Mouse (Mus musculus) left cerebral cortex, adult 9 months (tissue): ENCODE results near the gene Psmd2.
"Not testable (repeated sequence)": the region's sequence is repeated elsewhere in the genome, so short reads cannot be mapped to it uniquely, and the experiment has no call there.

ENCODE experiments used
- DNase-seq, 2 experiments: peaks; one replicate each; pipeline ENCODE4 v3.0.0; 2022; ENCODE audit warnings: low spot score in 2 of 2

Psmd2 gene

DNA sequence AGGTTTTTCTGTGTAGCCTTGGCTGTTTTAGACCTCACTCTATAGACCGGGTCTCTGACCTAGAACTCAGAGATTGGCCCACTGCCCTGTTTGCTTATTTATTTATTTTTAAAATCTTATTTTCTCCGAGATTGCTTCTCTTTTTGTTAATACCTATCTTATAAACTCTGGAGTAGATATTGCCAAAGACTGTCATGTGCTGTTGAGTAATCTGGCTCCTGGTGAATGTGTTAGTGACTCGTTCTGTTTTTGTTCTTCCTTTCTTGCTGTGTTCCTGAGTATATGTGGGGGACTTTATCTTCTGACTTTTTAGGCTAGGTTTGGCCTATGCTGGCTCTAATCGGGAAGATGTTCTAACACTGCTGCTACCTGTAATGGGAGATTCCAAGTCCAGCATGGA lies 6.2 kb downstream of the Psmd2 start:
- no peak for DNase-seq

- DNase-seq: not testable (repeated sequence)
These were observed 16.6 kb downstream of the Psmd2 start, which contains the start of gene Eif4g1 for GRCm38 (mm10) chr16:20668013-20668412. Eif4g1 (plus strand) TSS chr16:20668313.

DNA sequence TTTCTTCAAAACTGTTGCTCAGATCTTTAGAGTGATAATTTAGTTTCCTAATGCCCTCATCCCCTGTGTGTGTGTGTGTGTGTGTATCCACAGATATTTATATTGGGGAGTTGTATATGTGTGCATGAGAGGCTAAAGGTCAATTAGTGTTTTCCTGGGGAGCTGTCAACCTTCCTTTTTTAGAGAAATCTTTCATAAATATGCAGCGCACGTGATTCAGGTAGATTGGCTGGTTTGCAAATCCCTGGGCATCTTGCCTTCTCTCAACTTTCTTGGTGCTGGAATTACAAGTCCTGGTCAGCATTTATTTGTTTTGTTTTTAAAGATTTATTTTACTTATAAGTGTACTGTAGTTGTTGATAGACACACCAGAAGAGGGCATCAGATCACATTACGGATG lies 18.8 kb downstream of the Psmd2 start:
- DNase-seq: no peak

GRCm38 (mm10) chr16:20671886-20672285 lies 20.4 kb downstream of the Psmd2 start:
- no peak for DNase-seq

DNA sequence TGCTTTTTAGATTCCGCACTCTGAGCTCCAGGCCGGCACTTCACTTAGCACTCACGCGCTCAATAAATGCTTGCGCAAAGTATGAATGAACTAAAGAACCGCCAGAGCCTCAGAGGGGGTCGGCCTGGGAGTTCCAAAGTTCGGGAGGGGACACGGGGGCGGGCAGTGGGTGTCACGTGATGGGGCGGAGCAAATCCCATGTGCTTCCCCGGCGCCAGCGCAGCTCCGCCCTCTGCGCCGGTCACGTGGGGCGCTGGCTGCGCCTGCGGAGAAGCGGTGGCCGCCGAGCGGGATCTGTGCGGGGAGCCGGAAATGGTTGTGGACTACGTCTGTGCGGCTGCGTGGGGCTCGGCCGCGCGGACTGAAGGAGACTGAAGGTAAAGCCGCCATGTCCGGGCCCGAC lies 21.0 kb downstream of the Psmd2 start:
- peak; percentile 92 to 96 for DNase-seq

DNA sequence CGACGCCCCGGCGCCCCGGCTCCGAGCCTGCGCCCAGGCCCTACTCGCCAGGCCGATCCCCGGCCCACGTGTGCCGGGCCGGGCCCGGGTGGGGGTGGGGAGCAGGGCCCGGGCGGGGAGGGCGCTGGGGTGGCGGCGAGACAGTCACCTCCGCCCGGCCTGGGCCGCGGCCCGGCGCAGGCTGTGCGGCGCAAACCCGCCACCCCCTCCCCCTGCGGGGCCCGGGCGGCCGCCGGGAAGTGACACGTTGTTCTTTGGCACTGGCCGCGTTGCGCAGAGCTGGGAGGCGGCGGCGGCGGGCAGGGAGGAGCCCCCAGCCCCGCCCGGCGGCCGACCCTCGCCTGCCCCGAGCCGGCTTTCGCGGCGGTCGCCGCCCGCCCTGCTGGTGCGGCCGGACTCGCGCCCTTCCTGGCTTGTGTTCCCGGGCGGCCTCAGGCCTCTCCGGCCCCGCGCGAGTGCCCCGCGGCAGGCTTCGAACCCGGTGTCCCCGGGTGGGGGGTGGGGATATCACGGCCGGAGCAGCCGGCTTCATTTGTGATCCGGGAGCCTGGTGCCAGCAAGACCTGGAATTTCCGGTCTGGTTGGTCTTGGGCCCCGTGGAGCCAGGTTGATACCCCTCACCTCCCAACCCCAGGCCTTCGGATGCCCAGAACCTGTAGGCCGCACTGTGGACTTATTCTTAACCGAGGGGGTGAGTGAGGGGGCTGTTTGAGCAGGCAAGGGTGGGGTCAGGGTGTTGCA lies 21.7 kb downstream of the Psmd2 start:
- no peak for DNase-seq

- no peak for DNase-seq
These were observed 22.4 kb downstream of the Psmd2 start for GRCm38 (mm10) chr16:20673706-20674303.

DNA sequence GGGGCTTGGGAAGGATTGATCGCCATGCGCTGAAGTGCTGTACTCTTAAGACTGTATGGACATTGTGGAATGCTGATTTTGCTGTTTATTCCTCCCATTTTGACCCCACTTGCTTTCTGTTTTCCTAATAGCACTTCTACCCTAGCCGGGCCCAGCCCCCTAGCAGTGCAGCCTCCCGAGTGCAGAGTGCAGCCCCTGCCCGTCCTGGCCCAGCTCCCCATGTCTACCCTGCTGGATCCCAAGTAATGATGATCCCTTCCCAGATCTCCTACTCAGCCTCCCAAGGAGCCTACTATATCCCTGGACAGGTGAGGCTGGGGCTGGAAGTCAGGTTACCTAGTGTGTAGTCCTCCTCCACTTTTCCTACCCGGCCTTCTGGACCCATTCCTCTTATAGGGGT lies 23.8 kb downstream of the Psmd2 start:
- no peak for DNase-seq

DNA sequence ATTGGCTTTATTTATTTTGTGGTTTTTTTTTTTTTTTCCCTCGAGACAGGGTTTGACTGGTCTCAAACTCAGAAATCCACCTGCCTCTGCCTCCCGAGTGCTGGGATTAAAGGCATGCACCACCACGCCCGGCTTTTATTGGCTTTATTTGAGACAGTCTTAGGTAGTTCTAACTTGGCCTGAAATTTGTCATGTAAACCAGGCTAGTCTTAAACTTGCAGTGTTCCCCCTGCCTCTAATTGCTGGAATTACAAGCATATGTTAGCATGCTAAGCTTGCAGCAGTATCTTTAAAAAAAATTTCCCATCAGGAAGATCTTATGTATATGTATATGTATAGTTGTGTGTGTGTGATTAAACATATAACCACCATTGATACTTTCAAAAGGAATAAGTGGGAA lies 25.2 kb downstream of the Psmd2 start:
- no peak for DNase-seq

GRCm38 (mm10) chr16:20677380-20677779 lies 25.9 kb downstream of the Psmd2 start:
- no peak for DNase-seq

DNA sequence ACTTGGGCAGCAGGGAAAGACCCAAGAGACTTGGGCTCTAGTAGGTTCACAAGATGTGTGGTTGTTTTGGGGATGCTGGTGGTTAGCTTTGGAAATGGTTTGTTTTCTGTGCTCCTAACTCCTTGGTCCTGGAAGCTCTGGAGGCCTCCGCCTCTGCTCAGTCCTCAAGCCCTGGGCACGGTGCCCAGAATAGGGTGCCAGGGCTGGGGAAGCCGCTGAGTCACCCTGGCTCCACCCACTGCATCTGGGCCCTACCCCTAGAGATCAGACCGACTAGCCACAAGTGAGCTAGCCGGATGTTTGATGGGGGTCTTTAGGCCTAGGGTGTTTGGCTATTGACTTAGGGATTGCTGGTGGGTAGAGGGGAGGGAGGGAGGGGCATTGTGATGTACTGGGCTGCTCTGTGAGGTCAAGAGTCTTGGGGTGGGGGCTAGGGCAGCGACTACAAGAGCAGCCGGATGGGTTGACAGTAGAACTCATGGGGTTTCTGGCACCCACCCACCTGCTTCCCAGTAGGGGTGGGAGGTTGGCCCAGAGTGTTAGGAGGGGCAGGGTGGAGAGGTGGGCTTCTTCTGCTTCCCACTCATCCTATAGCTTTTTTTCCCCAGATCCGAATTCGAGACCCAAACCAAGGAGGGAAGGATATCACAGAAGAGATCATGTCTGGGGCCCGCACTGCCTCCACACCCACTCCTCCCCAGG lies 26.7 kb downstream of the Psmd2 start:
- peak in 1 of 2 experiments; percentile 81 for DNase-seq

DNA sequence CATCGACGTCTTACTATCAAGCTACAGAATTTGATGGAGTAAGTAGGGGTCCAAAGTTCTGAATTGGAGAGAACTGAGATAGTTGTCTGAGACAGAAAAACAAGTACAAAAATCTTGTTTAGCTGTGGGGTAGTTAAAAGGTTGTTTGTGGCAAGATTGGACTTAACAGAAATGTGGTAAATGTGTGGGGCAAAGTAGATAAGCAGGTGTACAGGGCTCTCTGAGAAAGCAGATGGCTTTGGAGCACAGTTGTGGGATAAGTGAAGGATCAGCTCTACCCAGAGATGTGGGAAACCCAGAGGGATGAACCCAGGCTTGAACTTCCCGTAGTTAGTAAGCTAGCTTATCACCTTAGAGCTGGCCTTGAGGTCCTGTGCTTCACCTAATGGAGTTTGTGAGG lies 39.3 kb downstream of the Psmd2 start:
- DNase-seq: no peak

DNA sequence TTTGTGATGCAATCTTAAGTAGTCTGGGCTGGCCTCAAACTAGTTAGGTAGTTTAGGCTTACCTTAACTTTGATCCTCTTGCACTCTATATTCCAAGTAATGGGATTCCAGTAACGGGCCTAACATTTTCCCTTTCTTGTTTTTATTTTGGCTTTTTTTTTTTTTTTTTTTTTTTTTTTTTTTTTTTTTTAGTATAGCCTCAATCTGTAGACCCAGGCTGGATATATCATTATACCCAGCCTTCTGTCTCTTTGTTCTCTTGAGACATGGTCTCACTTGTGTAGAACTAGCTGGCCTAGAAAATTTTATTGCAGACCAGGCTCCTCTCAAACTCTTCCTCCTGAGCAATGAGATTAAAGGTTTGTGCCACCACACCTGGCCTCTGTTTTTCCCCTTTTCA lies 40.2 kb downstream of the Psmd2 start:
- DNase-seq: no peak

DNA sequence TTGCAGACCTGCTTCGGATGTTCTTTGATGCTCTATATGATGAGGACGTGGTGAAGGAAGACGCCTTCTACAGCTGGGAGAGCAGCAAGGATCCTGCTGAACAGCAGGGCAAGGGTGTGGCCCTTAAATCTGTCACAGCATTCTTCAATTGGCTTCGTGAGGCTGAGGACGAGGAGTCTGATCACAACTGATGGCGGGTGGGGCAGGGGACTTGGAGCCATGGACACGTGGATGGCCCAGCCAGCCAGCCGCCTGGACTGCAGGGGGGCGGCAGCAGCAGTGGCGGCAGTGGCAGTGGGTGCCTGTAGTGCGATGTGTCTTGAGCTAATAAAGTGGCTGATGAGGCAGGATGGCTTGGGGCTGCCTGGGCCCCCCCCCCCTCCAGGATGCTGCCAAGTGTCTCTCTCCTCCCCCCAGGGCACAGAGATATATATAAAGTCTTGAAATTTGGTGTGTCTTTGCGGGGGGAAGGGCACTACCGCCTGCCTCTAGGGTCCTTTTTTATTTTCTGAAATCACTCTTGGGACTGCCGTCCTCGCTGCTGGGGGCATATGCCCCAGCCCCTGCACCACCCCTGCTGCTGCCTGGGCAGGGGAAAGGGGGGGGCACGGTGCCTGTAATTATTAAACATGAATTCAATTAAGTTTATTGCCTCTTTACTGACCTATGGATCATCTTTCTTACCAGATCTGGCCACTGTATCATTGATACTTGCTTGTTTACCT lies 41.0 kb downstream of the Psmd2 start:
- DNase-seq: no peak

GRCm38 (mm10) chr16:20693111-20693701 lies 41.8 kb downstream of the Psmd2 start, which contains the start of gene Fam131a:
Fam131a (plus strand) TSS chr16:20693241.
- peak; percentile 86 to 96 for DNase-seq

DNA sequence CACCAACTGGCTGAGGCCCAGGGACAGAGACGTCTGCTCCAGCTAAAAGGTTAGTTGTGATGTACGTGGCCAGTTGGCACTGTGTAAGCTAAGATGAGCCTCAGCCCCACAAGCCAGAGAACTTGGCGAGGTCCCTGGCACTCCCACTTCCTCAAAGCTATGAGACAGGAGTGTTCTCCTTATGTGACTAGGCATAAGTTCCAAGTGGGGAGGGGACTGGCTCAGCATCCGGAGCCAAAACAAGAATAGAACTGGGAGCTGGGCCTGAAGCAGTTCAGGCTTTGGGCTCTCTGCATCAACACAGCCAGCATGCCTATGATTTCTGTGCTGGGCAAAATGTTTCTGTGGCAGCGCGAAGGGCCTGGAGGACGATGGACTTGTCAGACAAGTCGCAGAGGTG lies 43.3 kb downstream of the Psmd2 start:
- peak in 1 of 2 experiments; percentile 89 for DNase-seq

GRCm38 (mm10) chr16:20695622-20696323 lies 44.3 kb downstream of the Psmd2 start:
- DNase-seq: peak; percentile 90 to 97

- no peak for DNase-seq
These were observed 47.8 kb downstream of the Psmd2 start for GRCm38 (mm10) chr16:20699266-20699665.

DNA sequence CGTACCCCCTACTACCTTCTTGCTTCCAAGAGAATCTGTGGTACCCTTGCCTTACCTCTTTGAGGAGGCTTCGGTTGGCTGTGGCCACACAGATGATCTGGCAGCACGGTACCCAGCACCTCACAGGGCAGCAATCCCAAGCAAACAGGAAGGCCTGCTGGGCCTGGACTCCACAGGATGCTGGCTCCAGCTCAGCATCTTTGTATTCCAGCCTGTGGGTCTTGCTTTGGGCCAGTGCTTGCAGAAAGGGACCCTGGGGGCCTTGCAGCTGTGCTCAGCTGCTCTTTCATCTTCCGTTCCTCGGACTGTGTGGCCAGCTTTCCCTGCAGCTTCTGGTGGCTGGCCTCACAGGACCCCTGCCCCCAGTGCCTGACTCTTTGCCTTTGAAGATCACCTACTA lies 48.6 kb downstream of the Psmd2 start:
- no peak for DNase-seq

DNA sequence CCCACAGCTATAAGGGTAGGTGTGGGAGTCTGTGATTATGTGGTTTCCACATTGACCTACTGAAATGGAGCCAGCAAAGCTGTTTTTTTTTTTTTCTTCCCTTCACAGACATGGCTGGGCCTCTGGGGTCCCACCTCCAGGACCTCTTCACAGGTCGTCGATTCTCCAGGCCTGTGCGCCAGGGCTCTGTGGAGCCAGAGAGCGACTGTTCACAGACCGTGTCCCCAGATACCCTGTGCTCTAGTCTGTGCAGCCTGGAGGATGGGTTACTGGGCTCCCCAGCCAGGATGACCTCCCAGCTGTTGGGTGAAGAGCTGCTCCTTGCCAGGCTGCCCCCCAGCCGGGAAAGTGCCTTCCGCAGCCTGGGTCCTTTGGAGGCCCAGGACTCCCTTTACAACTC lies 49.9 kb downstream of the Psmd2 start:
- no peak for DNase-seq
